Mouse (Mus musculus): ENCODE data around the gene Adam11.

DNA sequence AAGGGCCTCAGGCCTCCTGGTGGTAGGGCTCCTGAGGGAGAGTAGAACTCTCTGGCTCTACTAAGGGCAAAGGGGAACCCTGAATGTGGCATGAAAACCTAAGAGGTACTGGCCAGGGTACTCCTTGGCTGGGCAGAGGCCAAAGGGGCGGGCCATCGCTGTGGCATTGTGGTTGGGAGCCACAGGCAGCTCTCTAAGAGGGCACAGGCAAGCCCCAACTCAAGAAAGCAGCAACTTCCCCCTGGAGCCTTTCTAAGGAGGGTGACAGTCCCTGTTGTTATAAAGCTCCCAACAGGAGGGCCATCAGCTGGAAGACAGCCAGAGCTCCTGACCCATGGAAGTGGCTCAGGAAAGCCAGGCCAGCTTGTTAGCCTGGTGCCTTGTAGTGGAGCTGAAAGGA is 2.3 kb upstream of the Adam11 start:
- TF ChIP-seq CTCF (IDR thresholded peaks at IDR 0.05; ENCODE audit: control insufficient read depth, insufficient read depth, insufficient replicate concordance, low read depth, low read length) (no peak), POLR2A (IDR thresholded peaks at IDR 0.05; ENCODE audit: control insufficient read depth, low read depth, low read length) (no peak)
